Mouse (Mus musculus) activated CD4-positive, CD25-positive, alpha-beta regulatory T cell, adult 4 months (primary cell): ENCODE measurements around the gene Gm8374. TPM values are rescaled to one million over a fixed set of nuclear protein-coding genes. Genes with fewer than 3 reads are reported as not detected.
"Not testable (repeated sequence)": the region's sequence is repeated elsewhere in the genome, so short reads cannot be mapped to it uniquely, and the experiment has no call there.

Experiments used
- ATAC-seq: one replicate; pipeline ENCODE4 v1.8.0; 2017
- polyA plus RNA-seq, 2 experiments: library from polyadenylated mRNA; unstranded; fragments of 100-300 nt; shearing (Covaris generic); gene quantifications; one replicate each; pipeline ENCODE4 v1.2.1; 2017

Gm8374 gene
- not detected for polyA plus RNA-seq

- ATAC-seq = not testable (repeated sequence)
Observed at GRCm38 (mm10) chr14:7365034-7365433, at the start of gene Gm8374. Gene Gm8374 (minus strand): TSS chr14:7365134.

- ATAC-seq = not testable (repeated sequence)
Observed at GRCm38 (mm10) chr14:7332295-7332694, 32.6 kb downstream of the Gm8374 start, which contains the start of gene Gm5797. Gene Gm5797 (minus strand): TSS chr14:7332395.

- not testable (repeated sequence) for ATAC-seq
Observed at GRCm38 (mm10) chr14:7315093-7315492, 49.8 kb downstream of the Gm8374 start.

GRCm38 (mm10) chr14:7314661-7315060, 50.3 kb downstream of the Gm8374 start, which contains the start of gene Gm3739:
Gene Gm3739 (minus strand): TSS chr14:7315049.
- ATAC-seq = not testable (repeated sequence)

Other genes with a start within 250 kb of the Gm8374 start
- not detected for gene Gm6676, start 239.7 kb downstream of the Gm8374 start, polyA plus RNA-seq
- gene Gm3512, start 190.6 kb downstream of the Gm8374 start, polyA plus RNA-seq = 10 to 100 TPM in 1 of 2 experiments, 1 to 10 TPM in 1; 8.1 to 10.4 TPM
- gene Gm16434, start 170.6 kb downstream of the Gm8374 start, polyA plus RNA-seq = not detected
- gene Gm3727, start 100.4 kb downstream of the Gm8374 start, polyA plus RNA-seq = not detected
- gene Gm3739, start 50.1 kb downstream of the Gm8374 start, polyA plus RNA-seq = 10 to 100 TPM in 1 of 2 experiments, 1 to 10 TPM in 1; 7.5 to 12.4 TPM
- gene Gm5797, start 32.7 kb downstream of the Gm8374 start, polyA plus RNA-seq = not detected
- gene Gm3755, start 85.8 kb upstream of the Gm8374 start, polyA plus RNA-seq = not detected
- gene Gm3752, start 118.6 kb upstream of the Gm8374 start, polyA plus RNA-seq = 10 to 100 TPM in 1 of 2 experiments, 1 to 10 TPM in 1; 5.1 to 10.4 TPM
- gene Gm3558, start 203.4 kb upstream of the Gm8374 start, polyA plus RNA-seq = 1 to 10 TPM; 2.1 to 3.1 TPM
- not detected for gene Gm10338, start 230.5 kb upstream of the Gm8374 start, polyA plus RNA-seq